Mouse (Mus musculus): ENCODE data around the gene Arfgap1.

Arfgap1 gene

DNA sequence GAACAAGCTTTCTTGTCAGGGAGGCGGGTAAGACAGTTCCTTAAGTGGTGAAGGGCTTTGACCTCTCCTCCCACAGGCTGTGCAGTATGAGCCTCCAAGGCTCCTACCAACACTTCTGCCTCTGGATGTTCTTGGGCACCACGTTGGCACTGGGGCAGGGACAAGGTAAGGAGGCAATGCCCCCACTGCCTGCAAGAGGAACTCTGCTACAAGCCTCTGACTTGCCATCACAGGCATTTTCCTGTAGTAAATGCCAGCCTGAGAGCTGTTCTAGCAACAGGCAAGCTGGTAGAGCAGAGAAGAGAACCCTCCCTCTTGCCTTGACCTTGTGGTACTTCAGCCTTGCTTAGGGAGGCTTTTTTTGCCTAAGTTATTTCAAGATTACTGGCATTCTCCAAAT lies 19.4 kb downstream of the Arfgap1 start, which contains the start of gene Col20a1:
TSS of gene Col20a1 (plus strand) at position 87 of the 400 bp plus-strand sequence.
- DNase-seq: no peak

DNA sequence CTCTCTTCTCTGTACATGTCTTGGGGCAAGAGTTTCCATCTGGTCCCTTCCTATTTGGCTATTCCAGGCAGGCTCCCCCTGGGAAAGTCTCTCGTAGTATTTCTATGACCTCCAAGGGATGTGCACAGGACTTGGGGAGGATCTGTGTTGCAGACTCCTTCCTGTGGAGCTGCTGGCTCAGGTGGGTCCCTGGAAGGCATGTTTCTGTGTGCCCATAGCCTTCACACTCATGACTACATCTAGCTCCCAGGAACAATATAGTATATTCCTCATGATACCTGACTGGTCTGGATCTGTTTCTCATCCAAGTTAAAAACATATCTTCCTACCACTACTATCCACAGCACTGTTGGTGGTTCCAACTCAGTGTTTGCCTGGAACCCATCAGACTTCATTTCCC lies 20.0 kb downstream of the Arfgap1 start:
- no peak for DNase-seq

DNA sequence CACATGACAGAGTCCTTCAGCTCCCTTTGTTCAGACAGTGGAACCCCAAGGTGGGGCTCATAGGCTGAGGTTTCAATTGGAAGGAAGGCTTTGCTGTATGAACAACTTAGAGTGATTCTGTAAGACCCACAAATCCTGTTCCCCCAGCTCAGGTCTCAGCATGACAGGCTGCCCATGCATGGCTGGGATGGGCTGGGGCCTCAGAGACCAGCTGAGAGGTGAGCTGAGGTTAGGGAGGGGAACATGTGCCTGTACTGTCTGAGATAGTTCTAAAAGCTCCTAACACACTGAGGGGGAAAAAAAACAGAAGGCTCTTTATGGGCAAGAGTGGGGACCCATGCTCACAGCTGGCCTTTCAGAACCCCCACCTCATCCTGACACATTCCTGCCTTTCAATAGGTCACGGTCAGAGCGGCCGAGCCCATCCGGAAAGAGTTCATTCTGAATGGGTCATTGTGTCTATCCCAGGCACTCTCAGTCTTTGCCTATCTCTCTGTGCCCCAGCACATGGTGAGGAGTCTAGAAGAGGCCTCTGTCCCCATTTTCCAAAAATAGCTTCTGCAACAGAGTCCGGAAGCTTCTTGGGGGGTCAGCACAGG lies 20.5 kb downstream of the Arfgap1 start:
- no peak for DNase-seq

DNA sequence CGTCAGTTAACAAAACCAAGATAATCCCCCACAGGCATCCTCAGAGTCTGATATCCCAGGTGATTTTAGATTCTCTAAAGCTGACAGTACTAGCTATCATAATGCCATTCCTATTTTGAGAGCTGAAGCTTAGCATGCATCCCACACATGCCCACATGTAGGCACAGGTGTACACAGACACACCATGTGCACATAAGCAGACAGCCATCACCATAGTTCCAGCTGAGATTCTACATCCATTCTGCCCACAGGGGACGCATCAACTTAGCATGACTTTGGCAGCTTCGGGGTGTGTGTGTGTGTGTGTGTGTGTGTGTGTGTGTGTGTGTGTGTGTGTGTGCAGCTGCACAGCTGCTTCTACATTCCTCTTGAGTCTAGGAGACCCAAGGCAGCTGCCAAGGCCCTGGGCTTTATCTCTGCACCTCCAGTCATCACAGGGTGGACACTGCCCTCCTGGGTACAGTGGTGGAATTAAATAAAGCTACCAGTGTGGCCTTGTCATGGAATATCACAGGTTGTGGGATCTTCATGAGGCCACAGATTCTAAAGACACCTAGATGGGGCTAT lies 21.4 kb downstream of the Arfgap1 start:
- DNase-seq: no peak

DNA sequence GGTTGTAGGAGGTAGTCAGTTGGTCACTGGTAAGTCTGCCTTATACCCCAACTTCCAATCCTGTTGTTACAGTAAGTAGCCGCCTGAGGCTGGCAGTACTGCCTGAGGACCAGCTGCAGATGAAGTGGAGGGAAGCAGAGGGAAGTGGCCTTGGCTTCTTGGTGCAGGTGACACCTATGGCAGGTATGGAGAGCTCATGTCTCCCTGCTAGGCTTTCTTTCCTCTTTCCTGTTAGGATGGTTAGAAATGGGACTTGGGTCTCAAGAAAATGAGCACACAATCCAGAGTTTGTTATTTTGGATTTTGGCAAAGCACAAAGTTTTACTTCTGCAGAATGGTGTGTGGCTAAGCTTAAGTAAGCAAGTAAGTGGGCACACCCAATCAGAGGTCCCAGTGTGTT lies 21.9 kb downstream of the Arfgap1 start:
- DNase-seq: no peak

DNA sequence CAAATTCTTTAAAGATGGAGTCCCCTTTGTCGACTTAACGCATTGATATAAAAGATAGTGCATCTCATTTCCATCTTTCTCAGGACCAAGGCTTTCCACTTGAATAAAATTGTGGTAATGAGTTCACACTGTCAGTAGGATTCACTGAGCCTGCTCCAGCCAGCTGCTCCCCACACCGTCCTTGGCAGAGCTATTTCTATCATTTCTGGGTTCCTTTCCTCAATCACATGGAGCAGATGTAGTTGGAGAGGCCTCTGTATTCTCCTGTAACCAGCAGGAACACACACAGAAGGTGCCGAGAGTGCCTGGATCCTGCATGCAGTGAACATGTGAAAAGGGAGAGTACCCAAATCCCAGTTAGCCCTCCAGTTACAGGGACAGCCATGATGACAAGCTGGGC lies 23.3 kb downstream of the Arfgap1 start:
- no peak for DNase-seq

DNA sequence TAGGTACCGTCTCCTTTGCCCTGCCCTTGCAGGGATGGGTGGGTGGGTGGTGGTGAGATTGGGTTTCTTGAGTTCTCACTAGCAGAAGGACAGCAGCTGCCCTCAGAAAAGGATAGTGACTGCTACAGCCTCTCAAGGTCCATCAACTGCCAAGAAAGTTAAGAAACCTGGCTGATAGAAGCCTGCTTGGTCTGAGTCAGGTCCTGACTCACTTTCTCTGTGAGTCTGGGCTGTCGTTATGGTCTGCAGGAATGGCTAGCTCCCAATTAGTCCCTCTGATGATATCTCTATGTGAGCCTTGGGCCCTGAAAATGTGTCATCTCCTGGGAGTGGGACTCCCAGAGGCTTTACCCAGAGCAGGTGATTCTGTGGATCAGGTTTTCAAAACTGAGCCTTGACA lies 27.3 kb downstream of the Arfgap1 start:
- no peak for DNase-seq

DNA sequence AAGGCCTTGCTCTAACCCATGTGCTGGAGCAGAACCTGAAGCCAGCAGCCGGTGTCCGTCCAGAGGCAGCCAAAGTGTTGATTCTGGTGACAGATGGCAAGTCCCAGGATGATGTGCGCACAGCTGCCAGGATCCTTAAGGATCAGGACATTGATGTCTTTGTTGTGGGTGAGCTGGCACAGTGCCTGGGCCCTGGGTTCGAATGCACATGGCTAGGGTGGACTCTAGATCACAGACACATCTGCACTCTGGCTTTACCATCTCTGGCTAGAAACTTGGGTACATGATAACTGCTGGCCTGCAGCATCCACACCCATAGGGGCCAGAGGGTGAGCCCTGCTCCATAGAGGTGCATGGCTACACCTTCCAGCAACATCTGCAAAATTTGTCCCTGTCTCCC lies 28.4 kb downstream of the Arfgap1 start:
- DNase-seq: no peak

DNA sequence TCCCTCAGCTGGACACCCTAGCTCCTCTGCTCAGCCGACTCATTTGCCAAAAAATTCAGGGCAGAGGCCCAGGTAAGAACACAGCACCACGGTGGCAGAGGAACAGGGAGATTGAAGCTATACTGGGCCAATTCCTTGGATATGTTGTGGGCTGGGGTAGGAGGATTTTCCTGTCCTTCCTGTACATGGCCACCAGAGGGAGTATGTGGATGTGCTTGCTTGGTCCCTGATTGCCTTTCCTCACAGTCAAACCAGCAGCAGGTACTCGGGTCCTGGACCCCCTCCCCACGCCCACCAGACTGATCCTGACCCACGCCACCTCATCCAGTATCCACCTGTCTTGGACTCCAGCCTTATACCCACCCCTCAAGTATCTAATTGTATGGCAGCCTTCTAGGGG lies 29.4 kb downstream of the Arfgap1 start:
- peak; percentile 70 for DNase-seq

DNA sequence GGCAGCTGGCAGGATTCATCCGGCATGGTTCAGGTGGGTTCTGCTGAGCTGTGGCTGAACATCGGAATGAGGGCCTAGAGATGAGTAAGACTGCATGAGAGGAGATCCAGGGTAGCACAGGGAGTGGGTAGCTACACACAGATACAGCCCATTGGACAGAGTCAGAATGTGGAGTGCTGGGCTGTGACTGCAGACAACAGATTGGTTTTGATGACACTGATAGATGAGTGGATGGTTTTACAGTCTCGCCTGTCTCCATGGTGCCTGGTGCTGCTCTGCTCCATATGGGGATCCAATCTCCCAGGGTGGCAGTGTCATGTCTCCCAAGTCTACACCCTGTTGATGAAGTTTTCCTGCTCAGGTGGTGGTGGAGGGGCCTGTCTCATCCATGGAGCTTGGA lies 29.9 kb downstream of the Arfgap1 start:
- DNase-seq: no peak

DNA sequence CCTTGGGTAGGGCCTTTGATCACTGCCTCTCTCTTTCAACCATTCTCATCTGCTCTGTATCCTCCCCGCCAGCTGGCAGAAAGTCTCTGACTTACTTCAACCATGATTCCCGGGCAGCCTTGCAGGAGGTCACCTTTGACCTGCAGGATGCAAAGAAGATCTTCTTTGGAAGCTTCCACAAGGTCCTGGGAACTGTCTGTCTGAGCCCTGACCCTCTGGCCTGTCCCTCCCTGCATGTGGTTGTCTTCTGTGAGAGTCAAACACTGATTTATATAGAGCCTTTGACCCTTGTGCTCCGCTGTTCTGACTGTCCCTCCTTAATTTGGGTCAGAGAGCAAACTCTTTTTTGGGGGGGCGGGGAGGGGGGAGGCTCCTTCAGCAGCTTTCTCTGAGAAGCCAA lies 40.0 kb downstream of the Arfgap1 start:
- no peak for DNase-seq

DNA sequence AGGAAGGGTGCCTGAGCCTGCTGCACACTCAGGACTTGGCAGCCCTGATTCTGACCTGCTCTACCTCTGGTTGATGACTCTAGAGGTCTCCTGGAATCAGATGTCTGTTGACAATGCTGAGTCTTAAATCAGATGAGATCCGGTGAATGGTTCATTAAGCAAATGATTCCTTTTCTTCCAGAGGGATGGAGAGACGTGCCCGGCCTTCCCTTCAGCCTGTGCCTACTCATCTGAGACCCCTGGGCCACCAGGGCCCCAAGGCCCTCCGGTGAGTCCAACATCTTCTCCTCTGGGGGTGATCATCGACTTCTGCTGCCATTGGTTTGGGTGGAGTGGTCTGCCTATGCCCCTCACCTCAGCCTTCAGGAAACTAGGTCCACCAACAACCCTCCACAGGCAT lies 41.3 kb downstream of the Arfgap1 start:
- DNase-seq: no peak

DNA sequence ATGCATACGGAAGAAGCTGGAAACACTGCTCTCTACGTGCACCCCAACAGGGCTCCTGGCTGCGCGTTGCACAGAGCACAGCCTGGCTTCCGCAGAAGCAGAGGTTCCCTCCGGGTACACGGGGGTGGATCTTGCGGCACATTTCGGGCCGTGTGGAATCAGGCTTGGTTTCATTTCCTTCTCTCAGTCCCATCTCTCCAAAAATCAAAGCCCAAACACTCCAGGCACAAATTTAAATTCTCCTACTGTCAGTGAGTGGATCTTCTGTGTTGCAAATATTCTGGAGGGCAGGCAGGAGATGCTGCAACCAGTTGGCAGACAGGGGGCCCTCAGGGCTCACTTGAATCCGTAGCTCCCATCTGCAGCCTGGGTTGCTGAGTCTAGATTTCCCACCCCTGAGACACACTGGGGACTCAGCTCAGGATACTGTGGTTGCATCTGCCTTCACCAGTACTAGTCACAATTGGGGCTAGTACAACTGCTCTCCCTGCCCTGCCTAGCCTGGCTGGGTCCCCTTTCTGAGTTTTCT lies 64.4 kb downstream of the Arfgap1 start:
- DNase-seq: no peak

All from cerebellum, adult 9-10 months (tissue).